Mouse (Mus musculus) erythroblast, embryonic 14.5 days (primary cell): ENCODE results near the gene Il21r. TPM values are rescaled to one million over a fixed set of nuclear protein-coding genes. Genes with fewer than 3 reads are reported as not detected.

Source experiments
- H3K27me3 ChIP-seq: 2 replicates; pipeline ENCODE4 v1.6.1; 2012; ENCODE audit warnings: inconsistent platforms; ENCODE audit not compliant: control insufficient read depth
- H3K36me3 ChIP-seq: 2 replicates; pipeline ENCODE4 v1.6.1; 2012; ENCODE audit warnings: mild to moderate bottlenecking, inconsistent platforms; ENCODE audit not compliant: control insufficient read depth
- H3K4me1 ChIP-seq: 2 replicates; pipeline ENCODE4 v1.6.1; 2012; ENCODE audit warnings: inconsistent platforms; ENCODE audit not compliant: control insufficient read depth
- H3K4me3 ChIP-seq: replicated peaks from 2 replicates; pipeline ENCODE3; 2012; ENCODE audit warnings: moderate library complexity, mild to moderate bottlenecking, inconsistent platforms
- H3K9me3 ChIP-seq: 2 replicates; pipeline ENCODE4 v1.6.1; 2012; ENCODE audit warnings: low read length, inconsistent platforms, mixed read lengths; ENCODE audit not compliant: control insufficient read depth
- GATA1 ChIP-seq: IDR thresholded peaks from 2 replicates; pipeline ENCODE4 v1.6.1; 2012; ENCODE audit warnings: low read length, inconsistent platforms, mixed read lengths
- TAL1 ChIP-seq: IDR thresholded peaks from 3 replicates; pipeline ENCODE4 v1.6.1; 2012; ENCODE audit warnings: low read length, inconsistent platforms, mixed read lengths
- polyA plus RNA-seq: library from polyadenylated mRNA; stranded (reverse); fragments of >175 nt; gene quantifications from 2 replicates; pipeline ENCODE4 v1.2.3, GENCODE M21; 2012

The Il21r gene
- polyA plus RNA-seq, 1 experiment, result 0.05 TPM

DNA sequence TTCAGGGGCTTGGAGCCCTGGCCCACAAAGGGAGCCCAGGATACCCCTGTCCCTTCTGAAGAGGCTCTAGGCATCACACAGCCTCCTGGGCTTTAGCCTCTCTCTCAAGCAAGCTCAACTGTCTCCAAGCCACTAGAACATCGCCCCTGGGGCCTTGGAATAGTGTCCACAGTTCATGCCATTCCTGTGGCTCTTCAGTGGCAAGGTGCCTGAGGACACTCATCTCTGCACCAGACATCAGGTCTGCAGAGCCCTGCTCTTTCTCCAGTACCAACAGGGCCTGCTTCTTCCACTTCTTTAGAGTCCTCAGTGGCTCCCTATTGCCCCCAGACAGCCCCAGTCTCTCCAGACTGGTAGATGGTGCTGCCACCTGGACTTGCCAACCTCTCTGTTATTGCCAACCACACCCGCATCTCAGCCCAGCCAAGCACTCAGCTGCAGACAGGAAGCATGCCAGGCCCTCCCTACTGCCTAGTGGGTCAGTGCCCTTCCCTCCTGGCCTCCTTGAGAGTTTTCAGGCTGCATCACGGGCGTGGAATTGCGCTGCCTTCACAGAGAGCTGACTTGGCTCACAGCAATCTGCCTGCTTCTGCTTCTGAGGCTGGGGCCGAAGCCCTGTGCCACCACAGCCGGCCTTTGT is 43.0 kb upstream of the Il21r start:
- Histone ChIP-seq H3K36me3 (no peaks in the 10 kb centered on the region), H3K4me1 (peaks cover 24% of the 10 kb centered on the region)

GRCm38 (mm10) chr7:125561085-125561690 is 42.0 kb upstream of the Il21r start:
- Histone ChIP-seq H3K9me3 (no peaks in the 10 kb centered on the region), H3K4me1 (peaks cover 20% of the 10 kb centered on the region), H3K36me3 (no peaks in the 10 kb centered on the region; the same call in 1 of the 2 replicates), H3K27me3 (no peaks in the 10 kb centered on the region; the same call in 1 of the 2 replicates), H3K4me3 (no peak overlapping the region)
- no peak for TF ChIP-seq GATA1
- TF ChIP-seq TAL1, result no peak

More for the DNA sequence above, 43.0 kb upstream of the Il21r start:
- TF ChIP-seq GATA1 (no peak), TAL1 (no peak)
- H3K4me3 ChIP-seq, result no peak overlapping the region
- H3K27me3 ChIP-seq, result no peaks in the 10 kb centered on the region; the same call in 1 of the 2 replicates
- no peaks in the 10 kb centered on the region for H3K9me3 ChIP-seq

DNA sequence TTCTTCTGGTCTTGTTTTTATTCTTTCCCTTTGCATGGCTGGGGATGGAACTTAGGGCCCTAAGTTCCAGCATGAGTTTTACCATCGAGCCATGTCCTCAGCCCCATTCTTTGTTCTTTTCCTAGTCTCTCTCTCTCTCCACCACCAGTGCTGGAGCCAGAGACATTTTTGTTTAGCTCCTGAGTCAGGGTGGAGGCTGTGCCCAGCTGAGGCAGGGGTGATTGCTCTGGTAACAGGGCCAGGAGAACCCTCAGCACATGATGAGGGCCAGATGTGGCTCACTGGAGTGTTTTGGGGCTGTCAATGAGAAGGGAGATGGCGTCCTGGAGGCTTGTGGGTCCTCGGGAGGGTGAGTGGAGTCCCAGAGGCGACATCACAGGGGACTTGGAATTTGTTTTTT is 40.8 kb upstream of the Il21r start:
- H3K4me1 ChIP-seq, result peaks cover 15% of the 10 kb centered on the region

DNA sequence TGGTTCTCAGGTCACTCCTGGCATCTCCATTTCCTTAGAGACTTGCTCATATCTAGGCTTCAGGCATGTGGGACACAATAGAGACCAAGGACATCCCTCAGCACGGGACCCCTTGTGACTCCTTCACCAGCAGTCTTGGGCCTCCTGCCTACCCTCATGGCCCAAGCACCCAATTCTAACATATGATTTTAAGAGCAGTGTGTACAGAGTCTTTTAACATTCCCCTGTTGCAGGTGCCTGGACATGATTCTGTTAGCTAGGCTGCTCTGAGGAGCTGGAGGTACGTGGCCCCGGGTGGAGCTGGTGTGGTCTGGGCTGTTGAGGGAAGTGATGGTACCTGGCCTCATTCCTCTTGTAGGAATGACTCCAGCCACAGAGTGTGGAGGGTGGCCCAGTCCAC is 40.1 kb upstream of the Il21r start:
- Histone ChIP-seq H3K4me3 (no peak overlapping the region), H3K4me1 (peaks cover 15% of the 10 kb centered on the region), H3K36me3 (no peaks in the 10 kb centered on the region; the same call in 1 of the 2 replicates), H3K27me3 (no peaks in the 10 kb centered on the region; the same call in 1 of the 2 replicates), H3K9me3 (no peaks in the 10 kb centered on the region)
- TF ChIP-seq TAL1, result no peak
- TF ChIP-seq GATA1, result no peak

More for the DNA sequence above, 40.8 kb upstream of the Il21r start:
- H3K9me3 ChIP-seq, result no peaks in the 10 kb centered on the region
- no peak overlapping the region for H3K4me3 ChIP-seq
- no peaks in the 10 kb centered on the region; the same call in 1 of the 2 replicates for H3K27me3 ChIP-seq
- TF ChIP-seq GATA1 (no peak), TAL1 (no peak)
- H3K36me3 ChIP-seq, result no peaks in the 10 kb centered on the region; the same call in 1 of the 2 replicates

DNA sequence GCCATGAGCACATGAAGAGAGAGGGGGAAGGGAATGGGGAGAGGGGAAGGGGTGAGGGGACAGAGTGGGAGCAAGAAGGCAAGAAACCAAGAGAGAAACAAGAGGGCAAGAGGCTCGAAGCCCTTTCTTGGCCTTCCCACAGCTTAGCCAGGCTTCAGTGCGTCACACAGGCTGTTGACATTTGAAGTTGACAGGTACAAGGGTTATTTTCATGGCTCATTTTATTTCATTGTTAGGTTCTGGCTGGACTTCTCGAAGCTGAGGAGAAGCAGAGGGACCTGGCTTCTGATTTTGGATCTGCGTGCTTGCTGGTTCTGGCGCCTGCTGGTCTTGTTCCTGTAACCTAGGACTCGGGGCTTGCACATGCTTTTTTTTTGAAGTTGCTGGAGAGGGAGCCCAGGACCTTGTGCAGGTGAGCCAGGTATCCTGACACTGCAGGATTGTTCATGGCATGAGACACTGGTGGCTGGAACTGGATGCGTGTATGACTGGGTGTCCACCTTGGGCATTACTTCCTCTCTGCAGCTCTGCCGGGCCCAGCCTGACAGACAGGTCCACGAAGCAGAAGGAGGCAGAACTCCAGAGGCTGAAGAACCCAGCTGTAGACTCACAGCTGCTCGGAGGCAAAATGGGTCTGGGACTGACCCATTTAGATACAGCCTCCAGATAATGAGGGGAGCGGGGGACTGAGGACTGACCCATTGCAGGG is 38.8 kb upstream of the Il21r start:
- Histone ChIP-seq H3K4me1 (peaks cover 15% of the 10 kb centered on the region), H3K4me3 (no peak overlapping the region), H3K27me3 (no peaks in the 10 kb centered on the region), H3K36me3 (no peaks in the 10 kb centered on the region; the same call in 1 of the 2 replicates), H3K9me3 (no peaks in the 10 kb centered on the region)
- TF ChIP-seq TAL1, result no peak

- H3K4me1 ChIP-seq, result peaks cover 10% of the 10 kb centered on the region
- H3K4me3 ChIP-seq, result no peak overlapping the region
- no peaks in the 10 kb centered on the region for H3K27me3 ChIP-seq
- TF ChIP-seq TAL1, result no peak
- TF ChIP-seq GATA1, result no peak
- no peaks in the 10 kb centered on the region for H3K9me3 ChIP-seq
- H3K36me3 ChIP-seq, result peaks cover 6% of the 10 kb centered on the region; the same call in 1 of the 2 replicates
Measured at GRCm38 (mm10) chr7:125565516-125566285, 37.5 kb upstream of the Il21r start.

GRCm38 (mm10) chr7:125566420-125566819 is 36.8 kb upstream of the Il21r start:
- peaks cover 3% of the 10 kb centered on the region for H3K4me1 ChIP-seq
- no peaks in the 10 kb centered on the region for H3K27me3 ChIP-seq
- no peaks in the 10 kb centered on the region for H3K9me3 ChIP-seq
- TF ChIP-seq TAL1, result no peak
- TF ChIP-seq GATA1, result no peak
- H3K4me3 ChIP-seq, result no peak overlapping the region
- peaks cover 6% of the 10 kb centered on the region; the same call in 1 of the 2 replicates for H3K36me3 ChIP-seq

GRCm38 (mm10) chr7:125568888-125569287 is 34.3 kb upstream of the Il21r start:
- H3K4me3 ChIP-seq, result no peak overlapping the region
- H3K4me1 ChIP-seq, result no peaks in the 10 kb centered on the region
- TF ChIP-seq TAL1 (no peak), GATA1 (no peak)
- H3K27me3 ChIP-seq, result no peaks in the 10 kb centered on the region
- H3K36me3 ChIP-seq, result peaks cover 6% of the 10 kb centered on the region; the same call in 1 of the 2 replicates
- H3K9me3 ChIP-seq, result no peaks in the 10 kb centered on the region

DNA sequence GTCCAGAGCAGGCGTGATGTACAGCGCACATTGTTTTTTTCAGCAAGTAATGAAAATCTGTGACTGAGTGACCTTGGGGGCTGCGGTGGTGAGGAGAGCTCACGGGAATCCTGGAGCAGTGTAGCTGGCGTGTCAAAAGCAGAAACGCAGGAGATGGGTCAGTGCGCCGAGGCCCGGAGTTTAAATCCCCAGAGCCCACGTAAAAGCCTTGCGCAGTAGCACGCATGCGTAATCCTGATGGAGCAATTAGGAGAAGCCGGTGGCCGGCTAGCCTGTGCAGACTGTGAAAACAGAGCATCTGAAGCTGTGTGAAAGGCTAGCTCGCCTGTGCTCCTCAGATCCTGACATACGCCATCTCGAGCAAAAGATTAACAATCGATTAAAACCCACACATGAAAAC is 31.3 kb upstream of the Il21r start:
- TF ChIP-seq GATA1 (no peak), TAL1 (no peak)
- H3K27me3 ChIP-seq, result no peaks in the 10 kb centered on the region
- no peaks in the 10 kb centered on the region for H3K4me1 ChIP-seq
- peaks cover 11% of the 10 kb centered on the region for H3K36me3 ChIP-seq
- no peak overlapping the region for H3K4me3 ChIP-seq
- no peaks in the 10 kb centered on the region for H3K9me3 ChIP-seq
